Mouse (Mus musculus): Measurements from ENCODE around the gene Olfr90. TPM values are rescaled to one million over a fixed set of nuclear protein-coding genes. Genes with fewer than 3 reads are reported as not detected.

The Olfr90 gene
- polyA plus RNA-seq, 1 experiment from 2014 or later, result not detected

DNA sequence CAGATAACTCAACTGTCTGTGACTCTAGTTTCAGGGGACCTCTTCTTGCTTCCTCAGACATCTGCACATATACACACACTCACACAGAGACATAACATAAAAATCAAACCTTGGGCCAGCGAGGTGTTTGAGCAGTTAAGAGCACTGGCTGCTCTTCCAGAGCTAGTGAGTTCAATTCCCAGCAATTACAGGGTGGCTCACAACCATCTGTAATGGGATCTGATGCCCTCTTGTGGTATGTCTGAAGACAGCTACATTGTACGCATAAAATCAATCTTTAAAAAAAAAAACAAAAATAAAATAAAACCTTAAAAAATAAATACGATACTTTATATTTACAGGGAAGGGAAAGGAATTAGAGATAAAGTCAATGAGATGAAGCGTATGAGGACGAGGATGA is 3.7 kb downstream of the Olfr90 start:
- no peaks in the 10 kb centered on the region for H3K9me3 ChIP-seq (replicated peaks; ENCODE audit: low read length)
- no peak overlapping the region for H3K9ac ChIP-seq (ENCODE audit: low read depth, low read length)
- TF ChIP-seq CTCF (IDR thresholded peaks at IDR 0.05; ENCODE audit: low read depth), result peak; percentile 63
- H3K4me2 ChIP-seq (ENCODE audit: low read length), result no peak overlapping the region
- H3K27me3 ChIP-seq (ENCODE audit: insufficient read depth, low read length), result no peaks in the 10 kb centered on the region
- no peaks in the 10 kb centered on the region for H3K36me3 ChIP-seq (ENCODE audit: insufficient read depth, low read length)
- 68% methylated on average over 5 of the region's 5 CpGs for WGBS
- ATAC-seq (replicated peaks; ENCODE audit: low FRiP score, low read depth) (no peak), DNase-seq (ENCODE audit: low spot score) (no peak)
- H3K4me3 ChIP-seq (replicated peaks; ENCODE audit: low read depth, low read length), result no peak overlapping the region
- H3K27ac ChIP-seq, result no peak overlapping the region
- H3K4me1 ChIP-seq (replicated peaks; ENCODE audit: insufficient read depth, low read length), result no peaks in the 10 kb centered on the region

DNA sequence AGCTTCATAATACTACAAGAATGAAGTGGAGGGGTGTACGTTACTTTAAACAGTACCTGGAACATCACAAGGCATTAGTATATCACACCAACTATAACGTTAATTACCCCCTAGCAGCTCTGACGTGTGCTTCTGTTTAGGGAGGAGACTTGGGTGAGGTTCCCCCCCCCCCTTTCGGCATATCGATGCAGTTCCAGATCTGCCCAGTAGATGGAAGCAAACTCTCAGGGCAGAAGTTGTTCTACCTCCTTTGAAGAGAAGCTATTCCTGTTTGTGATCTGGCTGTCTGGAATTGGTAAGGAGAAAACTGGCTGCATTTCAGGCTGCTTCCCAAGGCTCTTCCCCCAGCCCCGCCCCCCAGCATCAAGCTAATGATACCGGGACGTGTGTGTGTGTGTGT is 5.0 kb downstream of the Olfr90 start:
- H3K9ac ChIP-seq (ENCODE audit: low read depth, low read length), result no peak overlapping the region
- DNase-seq (ENCODE audit: low spot score), result peak; percentile 88
- H3K27me3 ChIP-seq (ENCODE audit: insufficient read depth, low read length), result no peaks in the 10 kb centered on the region
- H3K4me2 ChIP-seq (ENCODE audit: low read length), result no peak overlapping the region
- no peak overlapping the region for H3K27ac ChIP-seq
- no peak overlapping the region for H3K4me3 ChIP-seq (replicated peaks; ENCODE audit: low read depth, low read length)
- H3K36me3 ChIP-seq (ENCODE audit: insufficient read depth, low read length), result no peaks in the 10 kb centered on the region
- WGBS, result 4% methylated on average over 8 of the region's 8 CpGs
- H3K9me3 ChIP-seq (replicated peaks; ENCODE audit: low read length), result no peaks in the 10 kb centered on the region
- no peaks in the 10 kb centered on the region for H3K4me1 ChIP-seq (replicated peaks; ENCODE audit: insufficient read depth, low read length)
- ATAC-seq (replicated peaks; ENCODE audit: low FRiP score, low read depth), result peak; percentile 73
- TF ChIP-seq CTCF (IDR thresholded peaks at IDR 0.05; ENCODE audit: low read depth), result peak; percentile 94

DNA sequence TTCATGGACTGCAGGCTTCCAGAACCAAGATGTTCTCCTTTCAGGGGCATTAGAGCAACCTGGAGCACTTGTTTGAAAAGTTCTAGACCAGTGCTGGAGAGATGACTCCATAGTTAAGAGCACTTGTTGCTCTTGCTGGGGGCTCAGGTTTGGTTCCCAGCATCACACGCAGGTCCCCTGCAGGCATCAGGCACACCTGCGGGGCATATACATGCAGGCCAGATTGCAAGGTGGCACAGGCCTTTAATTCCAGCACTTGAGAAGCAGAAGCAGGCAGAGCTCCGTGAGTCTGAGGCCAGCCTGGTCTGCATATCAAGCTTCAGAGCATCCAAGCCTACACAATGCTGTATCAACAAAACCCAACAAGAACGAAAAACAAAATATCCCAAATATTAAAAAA is 6.6 kb downstream of the Olfr90 start:
- H3K4me1 ChIP-seq (replicated peaks; ENCODE audit: insufficient read depth, low read length), result no peaks in the 10 kb centered on the region
- 88% methylated on average over 4 of the region's 4 CpGs for WGBS
- no peaks in the 10 kb centered on the region for H3K9me3 ChIP-seq (replicated peaks; ENCODE audit: low read length)
- no peak for ATAC-seq (replicated peaks; ENCODE audit: low FRiP score, low read depth)
- no peaks in the 10 kb centered on the region for H3K36me3 ChIP-seq (ENCODE audit: insufficient read depth, low read length)
- H3K4me2 ChIP-seq (ENCODE audit: low read length), result no peak overlapping the region
- TF ChIP-seq CTCF (IDR thresholded peaks at IDR 0.05; ENCODE audit: low read depth), result no peak
- no peak for DNase-seq (ENCODE audit: low spot score)
- H3K27ac ChIP-seq, result no peak overlapping the region
- H3K9ac ChIP-seq (ENCODE audit: low read depth, low read length), result no peak overlapping the region
- no peak overlapping the region for H3K4me3 ChIP-seq (replicated peaks; ENCODE audit: low read depth, low read length)
- no peaks in the 10 kb centered on the region for H3K27me3 ChIP-seq (ENCODE audit: insufficient read depth, low read length)

DNA sequence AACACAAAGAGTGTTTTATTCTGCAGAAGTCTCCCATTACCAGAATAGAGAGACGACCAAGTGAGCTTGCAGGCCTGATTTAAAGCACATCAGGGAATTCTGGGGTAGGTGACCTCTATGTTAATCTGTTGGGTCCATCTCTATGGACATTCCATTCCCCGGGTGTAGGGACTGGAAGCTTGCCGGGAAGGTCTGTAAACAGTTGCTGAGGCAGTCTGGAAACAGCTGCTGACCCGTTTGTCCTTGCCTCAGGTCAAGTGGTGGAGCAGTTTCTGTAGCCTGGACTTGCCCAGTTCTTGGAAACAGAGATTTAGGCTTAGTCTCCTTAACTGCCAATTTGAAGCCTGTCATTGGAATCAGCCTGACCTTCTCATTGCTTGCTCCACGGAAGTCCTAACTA is 8.2 kb downstream of the Olfr90 start:
- H3K4me2 ChIP-seq (ENCODE audit: low read length), result no peak overlapping the region
- ATAC-seq (replicated peaks; ENCODE audit: low FRiP score, low read depth) (no peak), DNase-seq (ENCODE audit: low spot score) (peak; percentile 60)
- H3K9ac ChIP-seq (ENCODE audit: low read depth, low read length), result no peak overlapping the region
- 16% methylated on average over 5 of the region's 5 CpGs for WGBS
- no peaks in the 10 kb centered on the region for H3K36me3 ChIP-seq (ENCODE audit: insufficient read depth, low read length)
- no peak for TF ChIP-seq CTCF (IDR thresholded peaks at IDR 0.05; ENCODE audit: low read depth)
- H3K4me1 ChIP-seq (replicated peaks; ENCODE audit: insufficient read depth, low read length), result no peaks in the 10 kb centered on the region
- H3K4me3 ChIP-seq (replicated peaks; ENCODE audit: low read depth, low read length), result no peak overlapping the region
- no peak overlapping the region for H3K27ac ChIP-seq
- no peaks in the 10 kb centered on the region for H3K9me3 ChIP-seq (replicated peaks; ENCODE audit: low read length)
- no peaks in the 10 kb centered on the region for H3K27me3 ChIP-seq (ENCODE audit: insufficient read depth, low read length)

DNA sequence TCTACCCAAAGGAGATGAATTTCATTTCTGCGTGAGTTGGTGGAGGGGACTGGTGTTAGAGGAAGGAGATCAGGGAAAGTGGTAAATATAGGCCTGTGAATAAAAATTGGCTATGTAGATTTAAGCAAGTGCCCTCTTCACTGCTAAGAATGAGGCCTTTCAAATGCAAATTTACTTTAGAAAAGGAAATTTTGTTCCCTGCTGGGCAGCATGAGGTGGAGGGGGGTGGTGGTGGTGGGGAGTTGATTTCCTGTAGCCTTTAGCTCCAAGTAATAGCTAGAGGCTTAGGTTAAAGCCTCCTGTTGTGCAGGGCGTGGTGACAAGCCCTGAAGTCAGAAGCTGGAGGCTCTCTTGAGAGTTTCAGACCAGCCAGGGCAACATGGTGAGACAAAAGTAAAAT is 9.3 kb downstream of the Olfr90 start:
- DNase-seq (ENCODE audit: low spot score), result no peak
- no peak for TF ChIP-seq CTCF (IDR thresholded peaks at IDR 0.05; ENCODE audit: low read depth)
- H3K27ac ChIP-seq, result no peak overlapping the region

DNA sequence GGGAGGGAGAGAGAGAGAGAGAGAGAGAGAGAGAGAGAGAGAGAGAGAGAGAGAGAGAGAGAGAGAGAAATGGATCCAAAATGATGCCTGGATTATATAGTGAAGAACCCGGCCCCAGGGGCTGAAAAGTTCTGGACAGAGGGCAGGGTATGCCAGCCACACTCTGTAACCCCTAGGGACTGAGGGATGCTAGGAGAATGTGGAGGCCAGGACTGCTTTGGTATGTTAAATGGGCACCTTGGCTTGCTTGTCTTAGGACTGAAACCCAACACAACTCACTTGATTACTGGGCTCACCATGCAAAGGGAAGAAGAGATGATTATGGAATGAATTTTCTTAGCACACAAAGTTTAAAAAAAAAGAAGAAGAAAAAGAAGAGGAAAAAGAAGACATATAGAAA is 10.1 kb downstream of the Olfr90 start:
- no peaks in the 10 kb centered on the region for H3K4me1 ChIP-seq (replicated peaks; ENCODE audit: insufficient read depth, low read length)
- H3K9ac ChIP-seq (ENCODE audit: low read depth, low read length), result no peak overlapping the region
- DNase-seq (ENCODE audit: low spot score) (no peak), ATAC-seq (replicated peaks; ENCODE audit: low FRiP score, low read depth) (no peak)
- H3K27me3 ChIP-seq (ENCODE audit: insufficient read depth, low read length), result no peaks in the 10 kb centered on the region
- no peak overlapping the region for H3K4me2 ChIP-seq (ENCODE audit: low read length)
- no peak for TF ChIP-seq CTCF (IDR thresholded peaks at IDR 0.05; ENCODE audit: low read depth)
- no peaks in the 10 kb centered on the region for H3K36me3 ChIP-seq (ENCODE audit: insufficient read depth, low read length)
- no peaks in the 10 kb centered on the region for H3K9me3 ChIP-seq (replicated peaks; ENCODE audit: low read length)
- no peak overlapping the region for H3K4me3 ChIP-seq (replicated peaks; ENCODE audit: low read depth, low read length)
- 30% methylated on average over 1 of the region's 1 CpGs for WGBS
- no peak overlapping the region for H3K27ac ChIP-seq

More for the DNA sequence above, 9.3 kb downstream of the Olfr90 start:
- ATAC-seq (replicated peaks; ENCODE audit: low FRiP score, low read depth), result no peak
- Histone ChIP-seq H3K4me3 (replicated peaks; ENCODE audit: low read depth, low read length) (no peak overlapping the region), H3K4me1 (replicated peaks; ENCODE audit: insufficient read depth, low read length) (no peaks in the 10 kb centered on the region), H3K27me3 (ENCODE audit: insufficient read depth, low read length) (no peaks in the 10 kb centered on the region), H3K9me3 (replicated peaks; ENCODE audit: low read length) (no peaks in the 10 kb centered on the region), H3K36me3 (ENCODE audit: insufficient read depth, low read length) (no peaks in the 10 kb centered on the region), H3K4me2 (ENCODE audit: low read length) (no peak overlapping the region), H3K9ac (ENCODE audit: low read depth, low read length) (no peak overlapping the region)
- WGBS, result 53% methylated on average over 2 of the region's 2 CpGs

DNA sequence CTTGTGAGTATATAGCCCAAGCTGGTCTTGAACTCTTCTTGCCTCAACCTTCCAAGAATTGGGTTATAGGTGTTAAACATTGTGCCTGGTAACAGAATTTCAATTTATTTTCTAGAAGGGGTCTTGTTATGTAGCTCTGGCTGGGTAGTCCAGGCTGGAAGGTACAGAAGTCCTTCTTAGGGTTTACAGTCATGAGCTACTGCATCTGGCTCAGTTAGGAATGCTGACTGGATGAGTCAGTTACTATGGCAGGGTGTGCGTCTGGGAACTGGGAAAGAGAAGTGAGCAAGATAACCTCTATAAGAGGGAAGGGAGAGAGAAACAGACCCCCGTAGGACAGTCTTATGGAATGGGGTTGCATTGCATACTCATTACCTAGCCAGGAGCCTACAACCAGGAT is 12.5 kb downstream of the Olfr90 start:
- no peaks in the 10 kb centered on the region for H3K4me1 ChIP-seq (replicated peaks; ENCODE audit: insufficient read depth, low read length)
- no peak for DNase-seq (ENCODE audit: low spot score)
- TF ChIP-seq CTCF (IDR thresholded peaks at IDR 0.05; ENCODE audit: low read depth), result no peak
- H3K36me3 ChIP-seq (ENCODE audit: insufficient read depth, low read length), result peaks cover 18% of the 10 kb centered on the region; the same call in 1 of the 2 replicates
- H3K27ac ChIP-seq, result no peak overlapping the region
- no peak overlapping the region for H3K4me3 ChIP-seq (replicated peaks; ENCODE audit: low read depth, low read length)
- no peak overlapping the region for H3K4me2 ChIP-seq (ENCODE audit: low read length)
- 91% methylated on average over 2 of the region's 2 CpGs for WGBS
- no peaks in the 10 kb centered on the region for H3K27me3 ChIP-seq (ENCODE audit: insufficient read depth, low read length)
- ATAC-seq (replicated peaks; ENCODE audit: low FRiP score, low read depth), result no peak
- no peak overlapping the region for H3K9ac ChIP-seq (ENCODE audit: low read depth, low read length)
- H3K9me3 ChIP-seq (replicated peaks; ENCODE audit: low read length), result no peaks in the 10 kb centered on the region

Data from kidney, postnatal 0 days (tissue).